Mouse (Mus musculus) spleen, postnatal 10 days (tissue): ENCODE results near the gene Josd2.

Experiments
- DNase-seq, 2 experiments: peaks; one replicate each; pipeline ENCODE4 v3.0.0; 2021 to 2022; ENCODE audit warnings: low spot score in 2 of 2

Gene Josd2

DNA sequence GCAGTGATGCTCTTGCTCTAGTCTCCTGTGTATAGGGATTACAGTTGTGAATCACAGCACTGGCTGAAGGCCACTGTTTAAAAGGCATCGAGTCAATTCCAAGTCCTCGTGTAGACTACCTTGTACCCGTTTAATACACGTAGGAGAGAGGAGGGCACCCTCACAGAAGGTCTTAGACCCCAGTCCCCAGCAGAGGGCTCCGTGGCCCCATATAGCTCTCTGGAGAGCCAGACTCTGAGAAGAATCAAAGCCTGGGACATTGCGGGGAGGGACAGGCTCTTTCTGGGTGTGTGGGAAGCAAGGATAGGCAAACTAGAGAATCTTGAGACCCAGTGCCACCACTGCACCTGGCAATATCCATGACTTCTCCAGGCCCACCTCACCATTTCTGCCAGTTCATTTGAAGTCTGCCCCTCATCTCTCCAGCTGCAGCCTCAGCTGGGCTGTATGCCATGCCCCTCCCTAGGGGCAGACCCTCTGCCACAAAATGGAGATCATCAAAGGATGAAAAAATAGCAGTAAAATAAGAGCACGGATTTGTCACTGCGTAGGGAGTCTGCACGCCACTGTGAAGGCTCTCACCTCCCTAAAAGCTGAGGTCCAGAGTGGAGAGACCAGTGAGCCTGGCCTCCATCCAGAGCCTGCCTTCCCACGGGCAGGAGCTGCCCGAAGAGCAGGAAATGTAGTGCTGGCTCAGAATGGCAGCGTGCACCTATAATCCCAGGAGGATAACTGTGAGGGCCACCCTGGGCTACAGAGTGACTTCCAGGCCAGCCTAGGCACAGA, 21.5 kb upstream of the Josd2 start:
- DNase-seq, result no peak

DNA sequence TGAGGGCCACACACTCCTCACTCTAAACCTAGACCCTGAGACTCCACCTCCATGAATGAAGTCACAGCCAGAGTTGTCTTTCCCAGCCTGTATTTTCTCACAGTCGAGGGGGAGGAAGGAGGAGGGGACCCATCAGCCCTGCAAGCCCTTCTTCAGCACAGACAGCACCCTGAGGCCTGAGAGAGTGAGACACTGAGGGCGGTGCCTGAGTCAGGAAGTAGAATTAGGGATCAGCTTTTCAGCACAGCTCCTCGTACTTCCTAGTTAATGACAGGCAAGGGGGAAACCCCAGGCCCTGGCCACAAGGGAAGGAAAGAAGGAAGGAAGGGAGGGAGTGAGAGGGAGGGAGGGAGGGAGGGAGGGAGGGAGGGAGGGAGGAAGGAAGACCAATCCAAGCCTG, 14.5 kb upstream of the Josd2 start:
- DNase-seq, result no peak

GRCm38 (mm10) chr7:44456302-44456701, 11.5 kb upstream of the Josd2 start:
- DNase-seq, result no peak

DNA sequence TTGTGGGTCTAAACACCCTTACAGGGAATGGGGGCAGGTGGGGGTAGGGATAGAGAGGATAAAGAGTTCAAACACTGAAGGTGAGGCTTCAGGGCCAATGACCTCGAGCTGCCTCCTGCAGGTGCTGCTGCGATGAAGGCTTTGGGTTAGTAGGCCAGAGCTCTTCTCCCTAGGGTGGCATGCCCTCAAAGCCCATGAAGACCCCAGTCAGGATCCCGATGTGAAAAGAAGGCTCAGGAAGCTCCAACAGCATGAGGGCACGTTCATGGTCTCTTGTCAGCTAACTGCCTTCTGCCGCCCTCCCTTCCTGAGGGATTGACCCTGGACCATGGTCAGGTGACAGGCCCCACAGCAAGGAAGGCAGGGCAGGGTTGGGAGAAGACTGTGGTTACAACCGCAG, 7.7 kb upstream of the Josd2 start:
- DNase-seq, result no peak

DNA sequence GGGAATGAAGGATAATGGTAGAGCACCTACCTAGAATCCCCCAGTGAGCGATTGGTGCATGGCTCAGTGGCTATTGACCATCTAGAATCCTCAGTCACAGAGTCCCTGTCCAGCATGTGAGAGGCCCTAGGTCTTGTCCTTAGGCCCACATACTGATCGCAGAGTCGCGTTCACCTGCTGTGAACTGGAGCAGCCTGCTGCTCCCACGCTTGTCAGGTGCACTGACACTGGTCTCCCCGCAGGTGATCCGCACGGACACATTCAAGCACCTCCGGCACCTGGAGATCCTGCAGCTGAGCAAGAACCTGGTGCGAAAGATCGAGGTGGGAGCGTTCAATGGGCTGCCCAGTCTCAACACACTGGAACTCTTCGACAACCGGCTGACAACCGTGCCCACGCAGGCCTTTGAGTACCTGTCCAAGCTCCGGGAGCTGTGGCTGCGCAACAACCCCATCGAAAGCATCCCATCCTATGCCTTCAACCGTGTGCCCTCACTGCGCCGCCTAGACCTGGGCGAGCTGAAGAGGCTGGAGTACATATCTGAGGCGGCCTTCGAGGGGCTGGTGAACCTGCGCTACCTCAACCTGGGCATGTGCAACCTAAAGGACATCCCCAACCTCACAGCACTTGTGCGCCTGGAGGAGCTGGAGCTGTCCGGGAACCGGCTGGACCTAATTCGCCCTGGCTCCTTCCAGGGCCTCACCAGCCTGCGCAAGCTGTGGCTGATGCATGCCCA, 6.8 kb upstream of the Josd2 start:
- DNase-seq, result no peak

- no peak for DNase-seq
These were observed 6.1 kb upstream of the Josd2 start for GRCm38 (mm10) chr7:44461503-44462217.

DNA sequence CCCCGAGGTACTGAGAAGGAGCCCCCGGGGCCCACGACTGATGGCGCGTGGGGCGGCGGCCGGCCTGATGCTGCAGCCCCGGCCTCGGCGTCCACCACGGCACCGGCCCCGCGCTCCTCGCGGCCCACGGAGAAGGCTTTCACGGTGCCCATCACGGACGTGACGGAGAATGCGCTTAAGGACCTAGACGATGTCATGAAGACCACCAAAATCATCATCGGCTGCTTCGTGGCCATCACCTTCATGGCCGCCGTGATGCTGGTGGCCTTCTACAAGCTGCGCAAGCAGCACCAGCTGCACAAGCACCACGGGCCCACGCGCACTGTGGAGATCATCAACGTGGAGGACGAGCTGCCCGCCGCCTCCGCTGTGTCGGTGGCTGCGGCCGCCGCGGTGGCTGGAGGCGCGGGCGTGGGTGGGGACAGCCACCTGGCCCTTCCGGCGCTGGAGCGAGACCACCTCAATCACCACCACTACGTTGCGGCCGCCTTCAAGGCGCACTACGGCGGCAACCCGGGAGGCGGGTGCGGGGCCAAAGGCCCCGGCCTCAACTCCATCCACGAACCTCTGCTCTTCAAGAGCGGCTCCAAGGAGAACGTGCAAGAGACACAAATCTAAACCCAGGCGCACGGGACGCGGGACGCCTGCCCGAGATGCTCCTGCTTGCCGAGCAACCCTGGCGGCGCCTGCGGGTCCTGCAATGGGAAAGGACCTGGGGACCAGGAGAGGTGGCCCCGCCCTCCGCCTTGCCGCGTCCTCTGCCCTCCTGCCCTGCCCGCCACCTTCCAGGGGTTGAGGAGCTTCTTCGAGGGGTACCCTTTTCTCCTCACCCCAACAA, 5.3 kb upstream of the Josd2 start:
- peak in 1 of 2 experiments; percentile 79 for DNase-seq

DNA sequence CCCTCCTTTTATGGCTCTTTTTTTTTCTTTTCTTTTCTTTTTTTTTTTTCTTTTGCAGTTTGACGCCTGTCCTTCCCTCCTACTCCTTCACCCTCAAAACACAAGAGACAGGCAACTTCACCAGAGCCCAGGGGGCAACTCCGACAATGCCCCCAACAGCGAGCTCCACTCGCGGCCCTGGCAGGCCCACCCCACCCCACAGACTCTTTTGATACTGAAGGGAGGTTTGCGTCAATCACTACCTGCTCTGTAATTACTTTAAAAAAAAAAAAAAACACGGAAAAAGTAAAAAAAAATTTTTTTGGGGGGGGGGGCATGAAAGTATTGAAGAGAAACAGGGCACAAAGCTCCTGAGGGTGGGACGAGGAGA, 4.7 kb upstream of the Josd2 start:
- no peak for DNase-seq

DNA sequence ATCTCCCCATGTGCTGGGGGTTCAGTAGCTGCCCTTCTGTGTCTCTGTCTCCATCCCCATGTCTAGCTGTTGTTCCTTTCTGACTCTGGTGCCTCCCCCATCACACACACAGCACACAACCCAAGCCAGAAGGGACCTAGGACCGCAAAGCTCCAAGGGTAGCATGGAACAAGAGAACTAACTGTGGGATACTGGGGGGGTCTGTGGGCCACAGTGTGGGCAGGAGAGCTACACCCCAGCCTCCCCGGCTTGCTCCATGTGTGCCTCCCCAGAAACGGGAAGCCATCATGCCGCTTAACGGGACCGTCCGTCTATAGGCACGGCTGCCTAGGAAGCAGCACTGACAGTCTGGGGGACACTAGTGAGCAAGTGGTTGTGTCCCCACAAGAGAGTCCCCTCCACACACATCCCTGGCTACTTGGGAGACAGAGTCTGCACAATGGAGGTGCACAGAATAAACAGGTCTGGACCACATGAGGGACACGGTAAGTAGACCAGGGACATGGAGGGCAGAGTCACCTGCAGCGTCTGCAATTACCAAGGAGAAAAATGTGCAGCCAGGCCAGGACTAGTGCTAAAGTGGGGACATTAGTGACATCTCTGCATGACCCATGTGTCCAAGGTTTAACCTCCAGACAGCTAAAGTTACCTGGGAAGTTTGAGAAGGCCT, 4.1 kb upstream of the Josd2 start:
- no peak for DNase-seq

- DNase-seq, result no peak
These were observed 3.3 kb upstream of the Josd2 start for GRCm38 (mm10) chr7:44464511-44464910.

DNA sequence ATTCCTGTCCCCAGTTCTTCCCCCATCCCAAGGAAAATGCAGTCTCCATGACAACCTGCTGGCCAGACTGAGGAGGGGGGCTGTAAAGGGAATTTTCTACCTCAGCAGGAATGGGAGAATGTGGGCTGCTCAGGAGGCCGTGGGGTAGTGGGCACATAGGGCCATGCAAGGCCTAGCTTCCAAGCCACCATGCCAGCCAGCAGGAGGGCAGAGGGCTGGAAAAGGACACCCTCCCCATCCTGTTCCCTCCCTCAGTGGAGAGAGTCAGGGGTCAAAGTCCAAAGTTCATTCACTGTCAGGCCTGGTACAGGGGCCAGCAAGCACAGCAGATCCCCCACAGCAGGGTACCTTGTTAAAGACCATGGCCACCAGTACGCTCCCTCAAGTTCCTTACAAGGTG, 2.7 kb upstream of the Josd2 start, which contains the start of gene Aspdh:
Gene Aspdh, plus strand, starts transcription at position 281 of the 400 bp plus-strand sequence.
- DNase-seq, result no peak

DNA sequence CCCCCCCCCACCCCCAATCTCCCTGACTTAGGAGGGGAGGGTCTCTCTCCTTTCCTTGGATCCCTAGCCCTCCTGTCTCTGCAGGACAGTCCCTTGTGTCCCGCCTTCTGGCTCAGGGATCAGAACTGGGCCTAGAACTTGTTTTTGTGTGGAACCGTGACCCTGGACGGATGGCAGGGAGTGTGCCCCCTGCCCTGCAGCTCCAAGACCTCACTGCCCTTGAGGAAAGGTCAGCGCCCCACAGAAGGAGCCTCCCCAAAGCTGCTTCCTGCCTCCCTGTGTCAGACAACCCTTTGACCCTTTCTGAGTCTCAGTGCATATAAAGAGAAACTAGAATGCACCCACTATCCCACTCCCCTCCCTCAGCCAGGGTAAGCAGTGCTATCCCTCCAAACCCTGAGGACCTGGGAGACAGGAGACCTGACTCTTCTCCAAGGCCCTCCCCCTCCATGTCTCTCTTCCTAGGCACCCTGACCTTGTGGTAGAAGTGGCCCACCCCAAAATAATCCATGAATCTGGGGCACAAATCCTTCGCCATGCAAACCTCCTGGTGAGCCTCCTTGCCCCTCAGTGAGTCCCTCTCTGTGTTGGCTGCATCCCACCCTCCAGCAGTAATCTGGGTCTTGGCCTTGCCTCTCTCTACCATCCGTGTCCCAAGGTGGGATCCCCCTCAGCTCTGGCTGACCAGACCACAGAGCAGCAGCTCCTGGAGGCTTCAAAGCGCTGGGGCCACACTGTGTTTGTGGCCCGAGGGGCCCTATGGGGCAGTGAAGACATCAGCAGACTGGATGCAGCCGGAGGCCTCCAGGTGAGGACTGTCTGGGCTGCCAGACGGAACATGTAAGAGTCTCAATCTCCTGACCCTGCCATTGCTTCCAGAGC, 1.5 kb upstream of the Josd2 start:
- no peak for DNase-seq

DNA sequence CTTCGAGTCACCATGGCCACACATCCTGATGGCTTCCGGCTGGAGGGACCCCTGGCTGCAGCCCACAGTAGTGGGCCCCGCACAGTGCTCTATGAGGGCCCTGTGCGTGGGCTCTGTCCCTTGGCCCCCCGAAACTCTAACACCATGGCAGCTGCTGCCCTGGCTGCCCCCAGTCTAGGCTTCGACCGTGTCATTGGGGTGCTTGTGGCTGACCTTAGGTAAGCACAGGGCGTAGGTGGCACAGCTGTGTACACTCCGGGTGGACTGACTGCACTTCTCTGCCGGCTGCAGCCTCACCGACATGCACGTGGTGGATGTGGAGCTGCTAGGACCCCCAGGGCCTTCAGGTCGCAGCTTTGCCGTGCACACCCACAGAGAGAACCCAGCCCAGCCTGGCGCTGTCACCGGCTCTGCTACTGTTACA, 880 bp upstream of the Josd2 start:
- peak in 1 of 2 experiments; percentile 26 for DNase-seq

DNA sequence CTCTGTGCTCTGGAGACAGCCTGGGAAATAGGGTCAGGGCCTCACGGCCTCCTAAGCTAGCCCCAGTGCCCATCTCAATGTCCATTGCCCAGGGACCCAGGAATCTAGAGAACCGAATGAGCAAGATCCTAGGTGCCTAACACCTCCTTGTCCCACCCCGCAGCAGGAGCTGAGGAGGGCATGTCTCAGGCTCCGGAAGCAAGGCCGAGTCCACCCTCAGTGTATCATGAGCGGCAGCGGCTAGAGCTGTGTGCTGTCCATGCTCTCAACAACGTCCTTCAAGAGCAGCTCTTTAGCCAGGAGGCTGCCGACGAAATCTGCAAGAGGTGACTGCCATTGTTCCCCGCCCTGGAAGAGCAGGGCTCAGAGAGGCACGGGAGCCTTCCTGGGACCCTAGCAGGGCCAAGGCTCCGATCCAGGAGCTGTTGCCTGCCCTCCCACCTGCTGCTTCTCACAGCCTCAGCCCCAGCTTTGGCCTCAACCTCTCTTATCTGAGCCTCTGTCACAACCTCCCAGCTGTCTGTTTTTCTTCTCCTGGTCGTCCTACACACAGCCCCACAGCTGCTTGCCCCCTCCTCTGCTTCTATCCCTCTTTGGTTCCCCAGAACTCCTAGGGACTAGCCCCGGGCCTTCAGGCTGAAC, 985 bp downstream of the Josd2 start:
- peak; percentile 37 to 55 for DNase-seq

DNA sequence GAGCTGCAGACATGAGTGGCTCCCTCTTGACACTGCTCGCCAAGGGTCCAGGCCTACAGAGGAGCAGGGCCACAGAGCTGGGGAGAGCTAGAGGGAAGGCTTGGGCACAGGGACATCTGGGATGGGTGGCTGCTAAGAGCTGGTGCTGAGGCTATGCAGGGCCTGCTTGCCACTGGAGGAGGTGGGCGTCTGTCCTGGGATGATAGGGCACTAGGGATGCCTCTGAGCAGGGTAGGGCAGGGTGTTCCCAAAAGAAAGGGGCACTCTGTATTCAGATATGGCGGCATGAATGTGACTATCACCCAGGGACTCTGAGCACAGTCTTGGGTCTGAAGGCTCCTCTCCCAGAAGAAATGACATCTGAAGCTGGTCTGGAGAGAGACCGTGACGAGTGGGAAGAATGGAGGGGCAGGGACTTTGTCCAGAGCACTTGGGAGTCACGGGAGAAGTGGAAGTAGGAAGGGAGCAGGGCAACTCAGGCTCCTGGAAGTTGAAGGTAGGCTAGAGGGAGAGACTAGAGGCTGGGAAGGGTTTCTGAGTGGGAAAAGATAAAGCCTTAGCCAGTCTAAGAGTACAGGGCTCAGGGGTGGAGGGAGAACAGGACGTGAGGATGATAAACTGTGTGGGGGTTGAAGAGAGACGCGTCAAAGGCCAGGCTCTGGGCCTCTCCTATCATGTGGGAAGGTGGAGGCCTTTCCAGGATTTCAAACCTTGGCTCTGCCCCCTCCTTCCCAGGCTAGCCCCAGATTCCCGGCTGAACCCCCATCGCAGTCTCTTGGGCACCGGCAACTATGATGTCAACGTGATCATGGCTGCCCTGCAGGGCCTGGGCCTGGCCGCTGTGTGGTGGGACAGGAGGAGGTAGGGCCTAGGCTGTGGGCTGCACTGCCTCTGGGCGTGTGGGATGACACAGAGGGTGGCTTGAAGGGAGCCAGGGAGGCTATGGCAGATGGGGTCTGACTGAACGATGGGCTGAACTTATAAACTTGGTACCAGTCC, 2.2 kb downstream of the Josd2 start:
- peak; percentile 64 to 65 for DNase-seq

DNA sequence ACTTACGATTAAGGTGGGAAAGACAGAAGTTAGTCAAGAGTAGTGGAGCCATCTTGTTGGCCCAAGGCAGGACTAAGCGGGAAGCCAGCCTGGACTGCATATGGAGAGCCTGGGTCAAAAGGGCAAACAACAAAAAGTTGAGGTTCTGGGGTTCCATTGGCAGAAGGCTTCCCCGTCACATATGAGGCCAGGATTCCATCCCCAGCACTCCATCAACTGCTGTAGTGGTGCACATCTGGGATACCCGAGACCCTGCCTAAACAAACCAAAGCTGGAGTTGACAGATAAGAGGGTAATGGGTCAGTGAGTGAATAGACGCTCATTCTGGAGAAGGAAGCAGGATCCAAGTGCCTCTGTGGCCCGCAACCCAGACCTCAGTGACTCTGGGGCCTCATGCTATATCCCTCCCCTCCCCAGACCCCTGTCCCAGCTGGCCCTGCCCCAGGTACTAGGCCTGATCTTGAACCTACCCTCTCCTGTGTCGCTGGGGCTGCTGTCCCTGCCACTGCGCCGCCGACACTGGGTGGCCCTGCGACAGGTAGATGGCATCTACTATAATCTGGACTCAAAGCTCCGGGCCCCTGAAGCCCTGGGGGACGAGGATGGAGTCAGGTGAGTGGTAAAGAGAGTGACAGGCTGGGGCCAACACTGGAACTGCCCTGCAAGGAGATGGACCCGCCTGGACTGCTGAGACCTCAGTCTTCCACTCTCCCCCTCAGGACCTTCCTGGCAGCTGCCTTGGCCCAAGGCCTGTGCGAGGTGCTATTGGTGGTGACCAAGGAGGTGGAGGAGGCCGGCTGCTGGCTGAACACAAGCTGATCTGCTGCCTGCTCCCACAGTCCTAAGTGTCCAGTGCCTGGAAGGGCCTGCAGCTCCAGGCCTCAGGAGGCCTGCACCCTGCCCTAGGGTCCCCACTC, 3.2 kb downstream of the Josd2 start:
- DNase-seq, result peak in 1 of 2 experiments; percentile 20

- DNase-seq, result no peak
These were observed 4.2 kb downstream of the Josd2 start for GRCm38 (mm10) chr7:44471880-44472557.
